22 mouse cellular contexts compared by ENCODE assay signal in genomic region chr7:34669336-34669735, GRCm38 (mm10). TPM values are rescaled to one million over a fixed set of nuclear protein-coding genes. Genes with fewer than 3 reads are reported as not detected.
DNase-seq lines count a peak whose midpoint lies in the region; ATAC-seq and TF ChIP-seq lines count a peak whose summit lies in the region.
"Had no signal": no experiment of that assay in that cellular context is flagged by ENCODE, and none has a peak within 500 bp of the region (broad histone marks: within the 10 kb centered on the region; RNA-seq: fewer than 3 reads in every experiment).

No protein-coding gene starts in this region.

- H3K36me3 ChIP-seq in kidney, adult 2 months (ENCODE audit: control insufficient read depth, insufficient read depth, low read length): no peaks in the 10 kb centered on the region
- no peaks in the 10 kb centered on the region for H3K36me3 ChIP-seq in kidney, embryonic 15.5 days
- H3K36me3 ChIP-seq in ES-Bruce4 (ENCODE audit: control insufficient read depth, insufficient read depth, low read length, poor library complexity, severe bottlenecking): no peaks in the 10 kb centered on the region
- H3K36me3 ChIP-seq in limb, embryonic 10.5 days: no peaks in the 10 kb centered on the region

- H3K27ac ChIP-seq in kidney, adult 2 months (ENCODE audit: insufficient read depth, low read depth, low read length): no peak overlapping the region
- no peak overlapping the region for H3K27ac ChIP-seq in kidney, embryonic 15.5 days
- peak overlapping the region; percentile 91 for H3K27ac ChIP-seq in ES-Bruce4 (ENCODE audit: insufficient read depth, low read length)
- H3K27ac ChIP-seq in limb, embryonic 10.5 days: peak overlapping the region; percentile 46; the same call in 1 of the 2 replicates
- H3K27ac ChIP-seq: forebrain, embryonic 13.5 days; heart, adult 2 months; hindbrain, embryonic 14.5 days; kidney, postnatal 0 days had no signal

- H3K4me3 ChIP-seq in kidney, adult 2 months (ENCODE audit: insufficient read depth, low read depth, low read length): no peak overlapping the region
- H3K4me3 ChIP-seq in kidney, embryonic 15.5 days (replicated peaks): no peak overlapping the region
- H3K4me3 ChIP-seq in ES-Bruce4 (ENCODE audit: low read depth, low read length): peak overlapping the region; percentile 39
- no peak overlapping the region for H3K4me3 ChIP-seq in limb, embryonic 10.5 days
- H3K4me3 ChIP-seq: forebrain, embryonic 13.5 days; heart, adult 2 months had no signal

- H3K4me2 ChIP-seq in kidney, embryonic 15.5 days: no peak overlapping the region
- H3K4me2 ChIP-seq: forebrain, embryonic 13.5 days; hindbrain, embryonic 14.5 days had no signal

- peak; percentile 39 for DNase-seq in embryo, embryonic 10.5 days (ENCODE audit: low spot score)
- no peak for DNase-seq in embryo, embryonic 9.5 days (ENCODE audit: extremely low spot score)
- peak; percentile 46 for DNase-seq in kidney, adult 2 months
- DNase-seq in limb, embryonic 10.5 days (ENCODE audit: low spot score): no peak
- no peak for DNase-seq in adrenal gland, adult 18-20 months (ENCODE audit: low spot score in 2 of 2)
- DNase-seq in retina, embryonic 14.5 days (ENCODE audit: low spot score): no peak
- DNase-seq: adrenal gland, postnatal 25 days; cerebellum, adult 11 months; cerebellum, postnatal 10 days; gastrocnemius, postnatal 14 days; heart, adult 2 months; heart, postnatal 14 days; liver; lung, postnatal 10 days; midbrain, embryonic 14.5 days; right cerebral cortex, adult 18-20 months; thymus, postnatal 4 days had no signal

- no peak for ATAC-seq in kidney, embryonic 15.5 days (replicated peaks; ENCODE audit: low FRiP score)
- ATAC-seq: forebrain, embryonic 13.5 days had no signal

- H3K4me1 ChIP-seq in kidney, adult 2 months (ENCODE audit: control insufficient read depth, insufficient read depth, low read length): 0 out of 2 replicates have a peak, but pooled peaks cover 2% of the 10 kb centered on the region
- H3K4me1 ChIP-seq in kidney, embryonic 15.5 days: peaks cover 21% of the 10 kb centered on the region
- peaks cover 13% of the 10 kb centered on the region for H3K4me1 ChIP-seq in ES-Bruce4 (ENCODE audit: control insufficient read depth, insufficient read depth, low read length)
- H3K4me1 ChIP-seq in limb, embryonic 10.5 days: peaks cover 12% of the 10 kb centered on the region
- H3K4me1 ChIP-seq: forebrain, embryonic 13.5 days had no signal

- TF ChIP-seq POLR2A in kidney, adult 2 months (IDR thresholded peaks at IDR 0.05; ENCODE audit: low read depth, low read length): no peak
- no peak for TF ChIP-seq POLR2A in ES-Bruce4 (IDR thresholded peaks at IDR 0.05; ENCODE audit: insufficient read depth, low read length)

- H3K9me3 ChIP-seq in kidney, embryonic 15.5 days (replicated peaks): no peaks in the 10 kb centered on the region
- H3K9me3 ChIP-seq in ES-Bruce4 (replicated peaks; ENCODE audit: control insufficient read depth, insufficient read depth, low read length, poor library complexity, severe bottlenecking): no peaks in the 10 kb centered on the region
- H3K9me3 ChIP-seq in limb, embryonic 10.5 days (replicated peaks): no peaks in the 10 kb centered on the region
- H3K9me3 ChIP-seq: forebrain, embryonic 13.5 days had no signal

- H3K9ac ChIP-seq in kidney, embryonic 15.5 days: no peak overlapping the region
- no peak overlapping the region for H3K9ac ChIP-seq in ES-Bruce4 (ENCODE audit: low read depth, poor library complexity, severe bottlenecking)
- H3K9ac ChIP-seq: forebrain, embryonic 13.5 days; hindbrain, embryonic 14.5 days had no signal

- H3K27me3 ChIP-seq in kidney, adult 2 months (replicated peaks; ENCODE audit: control insufficient read depth, insufficient read depth, low read length): no peaks in the 10 kb centered on the region
- peaks cover 19% of the 10 kb centered on the region for H3K27me3 ChIP-seq in kidney, embryonic 15.5 days
- no peaks in the 10 kb centered on the region for H3K27me3 ChIP-seq in ES-Bruce4 (ENCODE audit: control insufficient read depth, insufficient read depth, low read length, poor library complexity, severe bottlenecking)
- peaks cover 23% of the 10 kb centered on the region for H3K27me3 ChIP-seq in limb, embryonic 10.5 days (ENCODE audit: low read depth, poor library complexity, severe bottlenecking)

- no peak for TF ChIP-seq CTCF in kidney, adult 2 months (conservative IDR thresholded peaks at IDR 0.05; ENCODE audit: insufficient read depth, insufficient read length, low read depth, low read length)
- TF ChIP-seq CTCF in ES-Bruce4 (IDR thresholded peaks at IDR 0.05; ENCODE audit: low read depth, low read length): no peak

- WGBS in kidney, adult 2 months: 28% methylated on average over 9 of the region's 9 CpGs
- WGBS in kidney, embryonic 15.5 days: 22% methylated on average over 9 of the region's 9 CpGs
- 22% methylated on average over 9 of the region's 9 CpGs for WGBS in limb, embryonic 10.5 days

- TF ChIP-seq EP300 in ES-Bruce4 (IDR thresholded peaks at IDR 0.05; ENCODE audit: insufficient read depth, low read depth, low read length): peak; percentile 99

RNA-seq across cellular contexts. Expression of gene Kctd15, which starts 12.8 kb away (rescaled TPM):
- 18.3 and 19.8 TPM in 2 replicates for polyA plus RNA-seq in kidney, adult 2 months (2012; rRNA removed)
- polyA plus RNA-seq in kidney, embryonic 15.5 days (2015; fragmentation: Nextera tagmentation; extraction: Ambion mirVana): 33.4 and 37.0 TPM in 2 replicates
- polyA plus RNA-seq in ES-Bruce4 (2011; ENCODE audit: insufficient read depth, insufficient read length, low read depth, missing spikeins): 23.9 and 33.7 TPM in 2 replicates
- 69.0 and 72.2 TPM in 2 replicates for polyA plus RNA-seq in limb, embryonic 10.5 days (2016; fragmentation: Nextera tagmentation; extraction: Ambion mirVana)
- total RNA-seq in adrenal gland, adult 18-20 months (2021): 1 to 10 TPM; 7.2 to 8.0 TPM

Comparison
In these comparisons a context has a peak if more than half of its experiments do, and no peak if none do; other contexts are left out.
1. DNase-seq: peak in embryo, embryonic 10.5 days (single experiment) and kidney, adult 2 months (single experiment); none in embryo, embryonic 9.5 days (single experiment), limb, embryonic 10.5 days (single experiment), adrenal gland, adult 18-20 months (0 of 2) and retina, embryonic 14.5 days (single experiment).
2. H3K27ac ChIP-seq: peak in ES-Bruce4 (single experiment) and limb, embryonic 10.5 days (single experiment); none in kidney, adult 2 months (single experiment) and kidney, embryonic 15.5 days (single experiment).